Mouse (Mus musculus): Measurements from ENCODE around the gene Pparg. TPM values are rescaled to one million over a fixed set of nuclear protein-coding genes. Genes with fewer than 3 reads are reported as not detected.

Gene Pparg
- total and polyA plus RNA-seq, 3 experiments: not detected

DNA sequence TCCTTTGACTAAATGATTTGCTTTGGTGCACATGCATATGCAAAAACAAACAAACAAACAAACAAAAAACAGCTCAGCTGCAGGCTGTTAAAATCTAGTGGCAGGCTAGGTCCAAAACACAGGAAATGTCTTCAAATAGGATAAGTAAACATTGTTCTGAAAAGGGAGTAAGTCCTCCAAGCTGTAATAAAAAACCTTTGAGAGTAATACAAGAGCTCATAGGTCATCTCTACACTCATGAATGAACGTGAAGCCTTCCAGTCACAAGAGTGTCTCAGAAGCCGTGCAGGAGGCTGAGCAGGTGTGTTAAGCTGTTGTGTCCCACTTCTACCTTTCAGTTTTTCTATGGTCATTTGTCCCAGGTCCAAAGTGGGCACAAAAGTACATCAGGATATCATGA, 102.6 kb downstream of the Pparg start:
- Histone ChIP-seq H3K9ac (ENCODE audit: insufficient read depth, low read depth) (no peak overlapping the region), H3K4me2 (ENCODE audit: insufficient read depth, low read depth, poor library complexity, severe bottlenecking) (no peak overlapping the region), H3K9me3 (replicated peaks; ENCODE audit: low read length) (peaks cover 3% of the 10 kb centered on the region), H3K36me3 (replicated peaks in 1 of 2; ENCODE audit: control insufficient read depth in 1 of 2, insufficient read depth in 1 of 2, low read length in 1 of 2) (no peaks in the 10 kb centered on the region), H3K79me2 (replicated peaks; ENCODE audit: control insufficient read depth, extremely low read depth, insufficient read depth, poor library complexity, severe bottlenecking) (no peaks in the 10 kb centered on the region), H3K4me3 (replicated peaks in 1 of 3; ENCODE audit: low read depth in 2 of 3, low read length in 2 of 3, poor library complexity in 1 of 3) (no peak overlapping the region), H3K4me1 (ENCODE audit: control insufficient read depth in 1 of 2, insufficient read depth in 2 of 2) (peaks cover 8 to 45% of the 10 kb centered on the region in 2 experiments; a peak in 3 of 4 replicates), H3K27me3 (replicated peaks) (no peaks in the 10 kb centered on the region), H3K27ac (ENCODE audit: insufficient read depth, low read depth) (no peak overlapping the region)
- no peak for DNase-seq (ENCODE audit: extremely low read depth)
- in situ Hi-C loops (cut with MboI; ENCODE audit: low pct_ligation_motif_present, low pct_unique_long_range_greater_than_20kb, low sequenced_read_pairs): no loop called here
- no peak for TF ChIP-seq CHD1 (IDR thresholded peaks at IDR 0.05; ENCODE audit: low read depth, low read length)
- no peak for TF ChIP-seq ZMIZ1 (IDR thresholded peaks at IDR 0.05; ENCODE audit: low read depth, low read length)
- TF ChIP-seq MAZ (IDR thresholded peaks at IDR 0.05; ENCODE audit: low read depth, low read length): no peak
- TF ChIP-seq ZNF384 (IDR thresholded peaks at IDR 0.05; ENCODE audit: low read depth, low read length): no peak
- TF ChIP-seq GABPA (IDR thresholded peaks at IDR 0.05; ENCODE audit: insufficient replicate concordance, low read depth, low read length): no peak
- TF ChIP-seq SIN3A (IDR thresholded peaks at IDR 0.05; ENCODE audit: low read length): no peak
- TF ChIP-seq PAX5 (IDR thresholded peaks at IDR 0.05; ENCODE audit: low read length): no peak
- no peak for TF ChIP-seq POLR2AphosphoS2 (IDR thresholded peaks at IDR 0.05; ENCODE audit: low read depth, low read length)
- TF ChIP-seq BHLHE40 (IDR thresholded peaks at IDR 0.05; ENCODE audit: low read depth, low read length): no peak
- TF ChIP-seq UBTF (IDR thresholded peaks at IDR 0.05; ENCODE audit: low read depth, low read length): no peak
- no peak for TF ChIP-seq IRF4 (IDR thresholded peaks at IDR 0.05; ENCODE audit: low read depth, low read length)
- no peak for TF ChIP-seq KAT2A (IDR thresholded peaks at IDR 0.05; ENCODE audit: insufficient replicate concordance, low read length)
- no peak for TF ChIP-seq E2F4 (IDR thresholded peaks at IDR 0.05; ENCODE audit: insufficient replicate concordance, low read depth, low read length)
- TF ChIP-seq ZC3H11A (IDR thresholded peaks at IDR 0.05; ENCODE audit: low read depth, low read length): no peak
- no peak for TF ChIP-seq RCOR1 (conservative IDR thresholded peaks at IDR 0.05; ENCODE audit: low read depth, low read length)
- TF ChIP-seq NELFE (IDR thresholded peaks at IDR 0.05; ENCODE audit: low read depth, low read length): no peak
- TF ChIP-seq MAX (IDR thresholded peaks at IDR 0.05; ENCODE audit: low read length): no peak
- TF ChIP-seq ZKSCAN1 (IDR thresholded peaks at IDR 0.05; ENCODE audit: borderline replicate concordance, low read depth, low read length): no peak
- dilution Hi-C loops (cut with MboI; ENCODE audit: extremely low pct_ligation_motif_present, extremely low pct_unique_long_range_greater_than_20kb, low sequenced_read_pairs): no loop called here

DNA sequence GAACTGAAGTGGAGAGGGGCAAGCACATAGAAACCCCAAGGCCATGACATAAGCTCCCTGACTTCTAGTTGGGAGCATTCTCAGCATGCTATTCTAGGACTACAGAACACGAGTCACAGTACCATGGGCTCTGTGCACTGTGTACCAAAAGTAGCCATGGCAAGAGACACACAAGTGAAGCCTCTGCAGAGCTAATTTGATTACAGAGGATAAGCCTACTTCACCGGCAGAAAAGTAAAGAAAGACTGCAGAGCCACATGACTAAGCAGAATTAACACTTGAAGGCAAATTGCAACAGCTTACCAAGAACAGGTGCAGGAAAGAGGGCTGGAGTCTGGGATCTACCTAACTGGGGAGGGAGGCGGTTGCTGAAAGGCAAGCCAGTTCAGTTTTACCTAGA, 103.9 kb downstream of the Pparg start:
- Histone ChIP-seq H3K36me3 (replicated peaks in 1 of 2; ENCODE audit: control insufficient read depth in 1 of 2, insufficient read depth in 1 of 2, low read length in 1 of 2) (no peaks in the 10 kb centered on the region), H3K27me3 (replicated peaks) (no peaks in the 10 kb centered on the region), H3K4me1 (ENCODE audit: control insufficient read depth in 1 of 2, insufficient read depth in 2 of 2) (peaks cover 10 to 58% of the 10 kb centered on the region in 2 experiments; a peak in 3 of 4 replicates), H3K4me3 (replicated peaks in 1 of 3; ENCODE audit: low read depth in 2 of 3, low read length in 2 of 3, poor library complexity in 1 of 3) (no peak overlapping the region), H3K9ac (ENCODE audit: insufficient read depth, low read depth) (no peak overlapping the region), H3K9me3 (replicated peaks; ENCODE audit: low read length) (no peaks in the 10 kb centered on the region), H3K4me2 (ENCODE audit: insufficient read depth, low read depth, poor library complexity, severe bottlenecking) (no peak overlapping the region), H3K27ac (ENCODE audit: insufficient read depth, low read depth) (no peak overlapping the region), H3K79me2 (replicated peaks; ENCODE audit: control insufficient read depth, extremely low read depth, insufficient read depth, poor library complexity, severe bottlenecking) (no peaks in the 10 kb centered on the region)
- no peak for TF ChIP-seq CHD2 (IDR thresholded peaks at IDR 0.05; ENCODE audit: low read length)
- dilution Hi-C loops (cut with MboI; ENCODE audit: extremely low pct_ligation_motif_present, extremely low pct_unique_long_range_greater_than_20kb, low sequenced_read_pairs): no loop called here
- DNase-seq (ENCODE audit: extremely low read depth): peak; percentile 17
- in situ Hi-C loops (cut with MboI; ENCODE audit: low pct_ligation_motif_present, low pct_unique_long_range_greater_than_20kb, low sequenced_read_pairs): no loop called here
